Mouse (Mus musculus): ENCODE results near the gene Castor2. TPM values are rescaled to one million over a fixed set of nuclear protein-coding genes. Genes with fewer than 3 reads are reported as not detected.
A peak's percentile ranks its signal among the peaks of the same experiment; 100 is the strongest.

Gene Castor2
- total RNA-seq, 2 experiments from 2014 or later, result 0.31 to 1.0 TPM

DNA sequence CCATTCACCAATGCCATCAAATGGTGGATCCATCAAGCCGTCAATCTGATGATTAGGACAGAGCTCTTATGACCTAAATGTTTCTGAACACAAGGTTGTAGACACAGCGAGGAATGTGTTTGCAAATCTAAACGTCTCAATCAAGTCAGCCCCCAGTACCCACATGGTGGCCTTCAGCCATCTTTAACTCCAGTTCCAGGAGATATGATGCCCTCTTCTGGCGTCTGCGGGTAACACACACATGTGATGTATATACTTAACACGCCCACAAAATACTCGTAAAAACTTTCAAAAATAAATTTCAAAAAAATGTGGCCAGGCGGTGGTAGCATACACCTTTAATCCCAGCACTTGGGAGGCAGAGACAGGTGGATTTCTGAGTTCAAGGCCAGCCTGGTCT is 45.5 kb downstream of the Castor2 start:
- no peak for ATAC-seq (replicated peaks; ENCODE audit: low FRiP score, low TSS enrichment, poor library complexity, severe bottlenecking)

DNA sequence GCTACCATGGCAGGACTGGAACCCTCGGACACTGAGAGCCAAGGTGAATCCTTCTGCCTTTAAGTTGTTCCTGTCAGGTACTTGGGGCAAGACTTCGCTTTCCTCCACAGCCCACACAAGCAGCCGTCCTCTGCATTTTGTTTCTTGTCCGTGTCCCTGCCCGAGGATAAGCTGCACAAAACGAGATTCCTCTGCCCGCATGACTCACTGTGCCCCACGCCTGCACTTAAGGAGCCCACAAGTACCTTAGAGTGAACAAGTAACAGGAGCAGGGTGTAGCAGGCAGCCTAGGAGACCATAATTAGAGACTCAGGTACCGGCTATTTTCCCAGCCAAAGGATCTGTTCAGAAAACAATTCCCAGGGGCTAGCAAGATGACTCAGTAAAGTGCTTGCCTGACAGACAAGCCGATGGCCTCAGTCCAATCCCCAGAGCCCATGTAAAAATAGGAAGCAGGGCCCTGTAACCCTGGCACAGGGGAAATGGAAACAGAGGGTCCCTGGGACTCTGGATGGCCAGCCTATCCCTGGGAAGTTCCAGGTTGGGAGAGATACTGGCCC is 47.8 kb downstream of the Castor2 start:
- no peak for ATAC-seq (replicated peaks; ENCODE audit: low FRiP score, low TSS enrichment, poor library complexity, severe bottlenecking)

- no peak for ATAC-seq (replicated peaks; ENCODE audit: low FRiP score, low TSS enrichment, poor library complexity, severe bottlenecking)
Measured at GRCm38 (mm10) chr5:134148153-134148552, 48.6 kb downstream of the Castor2 start.

DNA sequence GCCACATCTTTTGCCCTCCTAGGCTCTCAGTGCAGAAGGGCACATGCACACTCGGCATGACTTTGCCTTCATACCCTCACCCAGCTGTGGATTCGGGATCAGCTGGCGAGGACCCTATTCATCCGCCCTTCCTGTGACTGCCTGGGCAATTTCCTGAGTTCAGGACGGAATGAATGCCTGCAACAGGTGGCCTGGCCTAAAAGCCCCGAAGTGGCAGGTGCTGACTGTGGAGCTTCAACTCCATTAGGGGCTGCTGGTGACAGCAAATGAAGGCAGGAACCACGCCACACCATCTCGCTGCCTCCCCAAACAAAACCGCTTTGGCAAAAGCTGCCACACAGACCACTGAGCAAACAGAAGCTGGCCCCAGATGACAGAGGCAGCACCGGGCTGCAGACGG is 52.4 kb downstream of the Castor2 start:
- ATAC-seq (replicated peaks; ENCODE audit: low FRiP score, low TSS enrichment, poor library complexity, severe bottlenecking), result no peak

DNA sequence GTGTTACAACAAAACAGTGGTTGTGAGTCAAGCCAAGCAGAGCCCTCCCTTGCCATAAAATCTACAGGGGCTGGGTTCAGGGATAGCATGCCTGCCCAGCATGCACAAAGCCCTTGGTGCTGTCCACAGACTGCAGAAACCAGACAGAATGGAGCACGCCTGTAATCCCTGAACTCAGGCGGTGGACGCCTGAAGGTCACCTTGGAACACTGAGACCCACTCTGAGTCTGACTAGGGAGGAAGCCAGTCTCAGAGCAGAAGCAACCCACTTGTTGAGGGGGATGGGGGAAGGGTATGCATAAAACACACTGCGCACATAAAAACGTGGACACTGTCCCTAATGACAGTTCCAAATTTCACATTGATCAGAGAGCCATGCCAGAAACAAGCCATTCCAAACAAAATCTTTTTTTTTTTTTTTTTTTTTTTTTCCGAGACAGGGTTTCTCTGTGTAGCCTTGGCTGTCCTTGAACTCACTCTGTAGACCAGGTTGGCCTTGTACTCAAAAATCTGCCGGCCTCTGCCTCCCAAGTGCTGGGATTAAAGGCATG is 56.5 kb downstream of the Castor2 start:
- ATAC-seq (replicated peaks; ENCODE audit: low FRiP score, low TSS enrichment, poor library complexity, severe bottlenecking), result no peak

GRCm38 (mm10) chr5:134164688-134165087 is 65.2 kb downstream of the Castor2 start:
- no peak for ATAC-seq (replicated peaks; ENCODE audit: low FRiP score, low TSS enrichment, poor library complexity, severe bottlenecking)

GRCm38 (mm10) chr5:134166642-134167041 is 67.1 kb downstream of the Castor2 start:
- ATAC-seq (replicated peaks; ENCODE audit: low FRiP score, low TSS enrichment, poor library complexity, severe bottlenecking), result no peak

DNA sequence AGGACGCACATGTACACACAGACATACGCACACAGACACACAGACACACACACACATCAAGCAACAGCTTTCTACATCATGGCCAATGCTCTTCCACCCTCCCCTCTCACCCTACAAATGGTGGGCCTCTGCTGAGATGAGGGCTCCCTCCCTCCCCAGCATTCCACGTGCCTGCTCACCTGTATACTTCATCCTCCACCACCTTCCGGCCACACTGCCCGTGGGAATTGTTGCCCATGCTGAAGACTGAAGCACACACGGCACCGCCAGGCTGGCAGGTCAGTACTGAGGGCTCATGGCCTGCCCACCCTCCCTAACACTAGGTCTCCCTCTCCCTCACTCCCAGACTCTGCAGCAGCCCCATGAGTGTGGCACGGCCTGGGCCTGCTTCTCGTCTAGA is 68.5 kb downstream of the Castor2 start:
- no peak for ATAC-seq (replicated peaks; ENCODE audit: low FRiP score, low TSS enrichment, poor library complexity, severe bottlenecking)

DNA sequence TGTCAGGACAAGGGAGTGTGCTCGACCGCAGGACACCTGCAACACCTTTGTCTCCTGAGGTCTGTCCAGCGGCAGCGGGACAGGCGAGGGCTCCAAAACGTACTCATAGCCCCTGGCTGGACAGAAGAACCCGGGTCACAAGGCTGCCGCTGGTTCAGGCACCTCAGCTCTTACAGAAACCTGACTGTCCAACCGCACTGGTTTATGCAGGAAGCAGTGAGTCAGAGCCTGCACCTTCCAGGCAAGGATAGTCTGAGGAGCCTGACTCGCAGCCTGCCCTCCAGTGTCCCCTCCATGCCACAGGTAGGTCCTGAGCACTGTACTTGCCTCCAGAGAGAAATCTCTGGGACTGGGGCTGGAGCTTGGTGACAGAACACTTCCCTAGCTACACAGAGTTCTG is 69.7 kb downstream of the Castor2 start:
- no peak for ATAC-seq (replicated peaks; ENCODE audit: low FRiP score, low TSS enrichment, poor library complexity, severe bottlenecking)

DNA sequence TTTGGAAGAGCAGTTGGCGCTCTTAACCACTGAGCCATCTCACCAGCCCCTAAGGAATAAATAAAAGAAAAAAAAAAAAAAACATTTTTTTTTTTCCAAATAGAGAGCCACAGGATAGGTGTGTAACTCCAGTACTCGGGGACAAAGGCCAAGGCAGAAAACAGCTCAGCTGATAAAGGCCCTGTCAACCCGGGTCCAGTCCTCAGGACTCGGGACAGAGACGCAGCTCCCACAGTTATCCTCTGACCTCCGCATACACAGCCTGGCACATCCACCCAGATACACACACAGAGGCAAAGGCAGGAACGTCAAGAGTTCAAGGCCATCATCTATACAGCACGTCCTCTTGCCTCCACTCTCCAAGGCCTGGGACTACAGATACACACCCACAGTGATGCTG is 70.7 kb downstream of the Castor2 start:
- ATAC-seq (replicated peaks; ENCODE audit: low FRiP score, low TSS enrichment, poor library complexity, severe bottlenecking), result no peak

- ATAC-seq (replicated peaks; ENCODE audit: low FRiP score, low TSS enrichment, poor library complexity, severe bottlenecking), result peak; percentile 71
Measured at GRCm38 (mm10) chr5:134173206-134173605, 73.7 kb downstream of the Castor2 start.

GRCm38 (mm10) chr5:134175696-134176095 is 76.2 kb downstream of the Castor2 start:
- 0 out of 2 replicates have a peak, but pooled peaks have one; percentile 6 for ATAC-seq (replicated peaks; ENCODE audit: low FRiP score, low TSS enrichment, poor library complexity, severe bottlenecking)

DNA sequence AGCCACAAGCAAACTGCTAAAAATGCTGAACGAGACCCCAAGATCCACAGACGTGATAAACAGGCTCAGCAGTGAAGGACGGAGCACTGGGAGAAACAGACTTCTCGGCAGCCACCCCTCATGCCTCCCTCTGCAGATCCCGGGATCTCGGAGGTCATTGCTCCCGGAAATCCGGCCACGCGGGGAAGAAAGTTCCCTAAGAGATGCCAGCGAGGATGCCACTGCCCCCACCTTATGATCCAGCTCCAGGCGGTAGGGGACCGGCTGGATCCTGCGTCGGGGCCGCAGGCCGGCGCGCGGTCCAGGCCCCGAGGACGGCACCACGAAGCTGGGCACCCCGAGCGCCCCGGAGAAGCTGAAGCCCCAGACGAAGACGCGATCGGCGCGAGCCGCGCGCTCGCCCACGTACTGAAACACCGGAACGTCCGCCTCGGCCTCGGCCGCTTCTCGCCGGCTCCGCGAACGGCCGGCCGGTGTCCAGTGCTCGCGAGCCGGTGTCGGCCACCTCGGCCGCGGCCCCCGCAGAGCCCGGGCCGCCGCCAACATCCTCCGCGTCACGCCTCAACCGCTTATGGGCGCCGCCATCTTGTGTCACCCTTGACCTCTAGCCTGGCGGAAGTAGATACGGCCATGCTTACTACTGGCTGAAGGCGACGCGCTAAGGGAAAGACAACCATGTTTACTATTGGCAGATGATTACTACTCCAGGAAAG is 76.8 kb downstream of the Castor2 start, which contains the start of gene Rcc1l:
Gene Rcc1l (minus strand): TSS at position 606 of the 713 bp plus-strand sequence.
- ATAC-seq (replicated peaks; ENCODE audit: low FRiP score, low TSS enrichment, poor library complexity, severe bottlenecking), result peak; percentile 77

GRCm38 (mm10) chr5:134178536-134178935 is 79.0 kb downstream of the Castor2 start:
- no peak for ATAC-seq (replicated peaks; ENCODE audit: low FRiP score, low TSS enrichment, poor library complexity, severe bottlenecking)

- ATAC-seq (replicated peaks; ENCODE audit: low FRiP score, low TSS enrichment, poor library complexity, severe bottlenecking), result peak; percentile 20
Measured at GRCm38 (mm10) chr5:134179871-134180270, 80.4 kb downstream of the Castor2 start.

- ATAC-seq (replicated peaks; ENCODE audit: low FRiP score, low TSS enrichment, poor library complexity, severe bottlenecking), result no peak
Measured at GRCm38 (mm10) chr5:134182172-134182571, 82.7 kb downstream of the Castor2 start.

DNA sequence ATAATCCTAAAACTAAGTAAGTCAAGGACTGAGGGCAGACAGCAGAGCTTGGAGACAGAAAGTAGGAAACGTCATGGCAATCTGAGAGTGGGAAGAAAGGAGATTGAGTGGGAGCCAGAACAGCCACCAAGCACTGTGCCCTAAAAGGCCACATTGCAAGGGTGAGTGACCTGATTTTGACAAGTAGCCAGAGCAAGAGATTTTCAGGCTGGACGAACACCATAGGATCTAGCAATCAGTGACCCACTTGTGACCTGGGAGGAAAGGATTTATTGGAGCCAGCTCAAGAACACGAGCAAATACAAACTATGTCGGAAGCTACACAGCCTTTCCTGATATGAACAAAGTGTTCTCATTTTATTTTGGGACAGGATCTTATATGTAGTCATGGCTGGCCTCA is 83.2 kb downstream of the Castor2 start:
- ATAC-seq (replicated peaks; ENCODE audit: low FRiP score, low TSS enrichment, poor library complexity, severe bottlenecking), result no peak

DNA sequence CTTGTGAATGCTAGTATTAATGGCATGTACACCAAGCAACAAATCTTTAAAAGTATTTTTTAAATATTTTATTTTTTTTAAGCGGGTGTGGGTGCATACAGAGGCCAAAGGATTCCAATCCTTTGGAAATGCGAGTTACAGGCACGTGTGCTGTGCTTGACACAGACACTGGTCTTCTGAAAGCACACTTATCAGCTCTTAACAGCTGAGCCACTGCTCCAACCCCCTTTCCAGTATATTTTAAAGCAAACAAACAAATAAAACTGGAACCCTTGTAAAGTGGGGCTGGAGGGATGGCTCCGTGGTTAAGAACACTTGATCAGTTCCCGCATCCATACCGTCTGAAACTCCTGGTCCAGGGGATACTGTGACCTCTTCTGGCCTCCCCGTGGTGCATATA is 83.7 kb downstream of the Castor2 start:
- no peak for ATAC-seq (replicated peaks; ENCODE audit: low FRiP score, low TSS enrichment, poor library complexity, severe bottlenecking)

- ATAC-seq (replicated peaks; ENCODE audit: low FRiP score, low TSS enrichment, poor library complexity, severe bottlenecking), result peak; percentile 90
Measured at GRCm38 (mm10) chr5:134183880-134184808, 84.6 kb downstream of the Castor2 start, which contains the start of gene Gtf2ird2. Gtf2ird2 (plus strand) TSS chr5:134184019.

DNA sequence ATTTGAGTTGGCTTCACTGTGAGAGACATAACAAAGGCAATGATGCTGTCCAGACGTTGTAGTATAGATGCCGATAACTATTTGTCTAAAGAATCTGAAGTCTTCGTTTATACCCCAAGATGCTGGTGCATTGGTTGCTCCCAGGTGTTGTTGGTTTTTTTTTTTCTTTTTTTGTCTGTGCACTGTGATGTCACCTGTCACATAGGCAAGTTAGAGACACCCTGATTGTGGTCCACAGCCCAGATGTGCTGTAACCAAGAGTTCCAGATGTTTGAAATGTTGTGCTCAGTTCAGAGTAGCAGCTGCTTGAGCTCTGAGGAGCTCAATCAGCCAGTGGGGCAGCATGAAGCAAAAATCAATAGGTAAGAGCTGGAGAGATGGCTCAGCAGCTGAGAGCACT is 86.5 kb downstream of the Castor2 start:
- no peak for ATAC-seq (replicated peaks; ENCODE audit: low FRiP score, low TSS enrichment, poor library complexity, severe bottlenecking)

Data from megakaryocyte-erythroid progenitor cell, adult 5-6 weeks (primary cell).